Mouse (Mus musculus): Measurements from ENCODE around the gene Nr4a1.
A peak's percentile ranks its signal among the peaks of the same experiment; 100 is the strongest.

DNA sequence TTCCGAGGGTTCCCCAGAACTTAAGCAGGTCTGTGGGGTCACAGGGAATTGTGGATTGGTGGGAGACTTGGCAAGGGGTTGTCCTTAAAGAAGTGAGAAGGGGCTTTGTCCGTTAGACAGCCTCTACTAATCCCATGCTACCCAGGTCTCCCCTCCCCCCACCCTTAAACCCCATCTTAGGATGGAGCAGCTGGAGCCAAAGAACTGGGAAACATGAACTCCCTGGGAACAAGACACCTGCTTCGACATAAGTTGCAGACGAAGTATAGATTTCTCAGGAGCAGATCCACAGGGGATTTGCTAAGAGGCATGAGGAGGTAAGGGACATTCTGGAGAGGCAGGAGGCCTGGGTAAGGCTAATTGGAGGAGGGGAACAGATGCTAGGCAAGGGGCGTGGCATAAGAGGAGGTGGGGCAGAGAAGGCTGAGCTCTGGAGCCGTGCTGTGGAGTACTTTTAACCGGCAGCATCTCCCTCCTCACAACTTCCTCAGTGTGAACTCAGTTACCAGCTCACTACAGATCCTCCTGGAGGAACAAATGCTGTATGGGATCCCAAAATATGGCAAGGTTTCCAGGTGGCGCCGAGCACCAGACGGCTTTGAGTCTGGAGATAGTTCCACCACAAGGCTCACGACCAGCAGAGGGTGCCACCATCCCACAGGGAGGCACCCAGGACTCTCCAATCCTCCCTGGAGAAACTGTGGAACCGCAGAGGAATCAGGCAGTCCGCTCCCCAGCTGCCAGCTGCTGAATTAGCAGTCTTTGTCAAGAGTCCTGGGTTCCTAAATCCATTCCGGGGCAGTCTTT, 32.6 kb upstream of the Nr4a1 start:
- TF ChIP-seq CTCF (conservative IDR thresholded peaks at IDR 0.05; ENCODE audit: insufficient read depth, insufficient read length, low read depth, low read length): peak; percentile 94
- no peak for TF ChIP-seq POLR2A (IDR thresholded peaks at IDR 0.05; ENCODE audit: low read depth, low read length)

Measured in kidney, adult 2 months (tissue).